Mouse (Mus musculus) stomach, postnatal 0 days (tissue): Measurements from ENCODE around the gene Srbd1. TPM values are rescaled to one million over a fixed set of nuclear protein-coding genes. Genes with fewer than 3 reads are reported as not detected.

Experiments
- ATAC-seq: fragments of 200-750 bp; cut with Nextera tagmentation; 2 replicates; pipeline ENCODE4 v1.8.0; 2017; ENCODE audit not compliant: low FRiP score, low TSS enrichment
- DNase-seq: peaks from one replicate; pipeline ENCODE4 v3.0.0-alpha.2; 2016; ENCODE audit warnings: low spot score
- H3K27ac ChIP-seq: fragments of 300-500 bp; sonication (generic); replicated peaks from 2 replicates; pipeline ENCODE4 v1.5.1; 2014; ENCODE audit warnings: mild to moderate bottlenecking, control low read depth
- H3K27me3 ChIP-seq: fragments of 300-500 bp; sonication (generic); 2 replicates; pipeline ENCODE4 v1.6.1; 2014; ENCODE audit warnings: low read length; ENCODE audit not compliant: control insufficient read depth, insufficient read depth
- H3K36me3 ChIP-seq: fragments of 300-500 bp; sonication (generic); 2 replicates; pipeline ENCODE4 v1.6.1; 2014; ENCODE audit warnings: low read length, mixed read lengths; ENCODE audit not compliant: control insufficient read depth, insufficient read depth
- H3K4me1 ChIP-seq: fragments of 300-500 bp; sonication (generic); replicated peaks from 2 replicates; pipeline ENCODE4 v1.6.1; 2014; ENCODE audit warnings: antibody characterized with exemption; ENCODE audit not compliant: control insufficient read depth, insufficient read depth
- H3K4me2 ChIP-seq: fragments of 300-500 bp; sonication (generic); replicated peaks from 2 replicates; pipeline ENCODE4 v1.6.1; 2014; ENCODE audit warnings: low read depth, mild to moderate bottlenecking, control low read depth, moderate library complexity
- H3K4me3 ChIP-seq: fragments of 300-500 bp; sonication (generic); 2 replicates; pipeline ENCODE4 v1.5.1; 2014; ENCODE audit warnings: low read depth, low read length, control low read depth
- H3K9ac ChIP-seq: fragments of 300-500 bp; sonication (generic); 2 replicates; pipeline ENCODE4 v1.6.1; 2014; ENCODE audit warnings: mild to moderate bottlenecking, low read length, control low read depth, mixed read lengths
- H3K9me3 ChIP-seq: fragments of 300-500 bp; sonication (generic); 2 replicates; pipeline ENCODE4 v1.6.1; 2016; ENCODE audit warnings: low read length; ENCODE audit not compliant: control insufficient read depth
- CTCF ChIP-seq: IDR thresholded peaks from 2 replicates; pipeline ENCODE4 v1.5.1; 2016; ENCODE audit warnings: antibody characterized with exemption, low read depth, mild to moderate bottlenecking, moderate library complexity
- EP300 ChIP-seq: optimal IDR thresholded peaks from 2 replicates; pipeline ENCODE3; 2016; ENCODE audit warnings: antibody characterized with exemption
- WGBS: fragments of 180-500 bp; shearing (Covaris S2); extraction: QIAGEN DNeasy Blood & Tissue Kit; methylation state at CpG from one replicate; pipeline ENCODE4 v1.1.7; 2014; 5-methylcytosine and 5-hydroxymethylcytosine counted together
- polyA plus RNA-seq: library from polyadenylated mRNA; unstranded; fragments of >200 nt; fragmentation: Nextera tagmentation; extraction: Ambion mirVana; gene quantifications from 2 replicates; pipeline ENCODE4 v1.2.1, GENCODE M21; 2015

Srbd1 gene
- polyA plus RNA-seq, 1 experiment from 2014 or later = 4.4 TPM

- no peak for TF ChIP-seq EP300
- TF ChIP-seq CTCF = no peak
- no peak for ATAC-seq
- H3K27ac ChIP-seq = no peak overlapping the region
- no peaks in the 10 kb centered on the region for H3K36me3 ChIP-seq
- H3K4me3 ChIP-seq = no peak overlapping the region
- 71% methylated on average over 11 of the region's 11 CpGs for WGBS
- no peak for DNase-seq
- H3K4me1 ChIP-seq = no peaks in the 10 kb centered on the region
- no peaks in the 10 kb centered on the region for H3K27me3 ChIP-seq
- no peak overlapping the region for H3K4me2 ChIP-seq
- H3K9me3 ChIP-seq = no peaks in the 10 kb centered on the region
- H3K9ac ChIP-seq = no peak overlapping the region
Measured at GRCm38 (mm10) chr17:85985131-85985530, 159.8 kb downstream of the Srbd1 start.

GRCm38 (mm10) chr17:85982271-85982670 lies 162.7 kb downstream of the Srbd1 start:
- Histone ChIP-seq H3K9ac (no peak overlapping the region), H3K36me3 (no peaks in the 10 kb centered on the region), H3K27me3 (no peaks in the 10 kb centered on the region), H3K4me3 (no peak overlapping the region), H3K9me3 (no peaks in the 10 kb centered on the region), H3K4me2 (no peak overlapping the region), H3K4me1 (no peaks in the 10 kb centered on the region), H3K27ac (no peak overlapping the region)
- 96% methylated on average over 4 of the region's 4 CpGs for WGBS
- no peak for DNase-seq
- ATAC-seq = no peak
- TF ChIP-seq CTCF (no peak), EP300 (no peak)

- H3K36me3 ChIP-seq = no peaks in the 10 kb centered on the region
- no peak overlapping the region for H3K4me3 ChIP-seq
- no peak overlapping the region for H3K27ac ChIP-seq
- H3K9ac ChIP-seq = no peak overlapping the region
- TF ChIP-seq EP300 (no peak), CTCF (no peak)
- H3K9me3 ChIP-seq = no peaks in the 10 kb centered on the region
- 97% methylated on average over 3 of the region's 3 CpGs for WGBS
- H3K4me1 ChIP-seq = no peaks in the 10 kb centered on the region
- ATAC-seq (no peak), DNase-seq (no peak)
- no peak overlapping the region for H3K4me2 ChIP-seq
- no peaks in the 10 kb centered on the region for H3K27me3 ChIP-seq
Measured at GRCm38 (mm10) chr17:85981869-85982268, 163.1 kb downstream of the Srbd1 start.

DNA sequence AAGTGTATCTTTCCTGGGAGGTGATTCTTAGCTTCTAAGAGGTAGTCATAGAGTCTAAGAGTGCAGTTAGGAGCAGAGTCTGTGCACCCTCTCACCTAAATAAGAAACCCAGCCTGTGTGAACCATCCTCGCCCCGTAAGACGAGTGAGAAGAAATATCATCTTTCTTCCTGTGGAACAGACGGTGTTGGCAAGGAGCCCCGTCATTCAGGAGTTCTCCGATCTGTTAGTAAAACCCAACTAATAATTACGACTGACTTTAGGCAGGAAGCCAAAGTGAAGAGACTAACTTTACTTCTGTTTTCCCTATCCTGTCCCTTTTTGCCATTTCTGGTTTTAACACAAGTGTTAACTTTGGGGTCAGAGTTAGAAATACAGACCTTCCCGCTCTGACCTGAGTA lies 166.1 kb downstream of the Srbd1 start:
- DNase-seq (no peak), ATAC-seq (no peak)
- no peak overlapping the region for H3K9ac ChIP-seq
- H3K9me3 ChIP-seq = no peaks in the 10 kb centered on the region
- no peaks in the 10 kb centered on the region for H3K4me1 ChIP-seq
- no peak overlapping the region for H3K27ac ChIP-seq
- 54% methylated on average over 8 of the region's 8 CpGs for WGBS
- TF ChIP-seq CTCF = no peak
- no peak for TF ChIP-seq EP300
- no peaks in the 10 kb centered on the region for H3K36me3 ChIP-seq
- no peak overlapping the region for H3K4me2 ChIP-seq
- H3K27me3 ChIP-seq = no peaks in the 10 kb centered on the region
- no peak overlapping the region for H3K4me3 ChIP-seq

GRCm38 (mm10) chr17:85975077-85975476 lies 169.9 kb downstream of the Srbd1 start:
- Histone ChIP-seq H3K27ac (no peak overlapping the region), H3K9ac (no peak overlapping the region), H3K4me2 (no peak overlapping the region), H3K9me3 (no peaks in the 10 kb centered on the region), H3K4me1 (no peaks in the 10 kb centered on the region), H3K4me3 (no peak overlapping the region), H3K27me3 (no peaks in the 10 kb centered on the region), H3K36me3 (no peaks in the 10 kb centered on the region)
- 49% methylated on average over 5 of the region's 5 CpGs for WGBS
- DNase-seq (no peak), ATAC-seq (no peak)
- TF ChIP-seq CTCF (no peak), EP300 (no peak)

DNA sequence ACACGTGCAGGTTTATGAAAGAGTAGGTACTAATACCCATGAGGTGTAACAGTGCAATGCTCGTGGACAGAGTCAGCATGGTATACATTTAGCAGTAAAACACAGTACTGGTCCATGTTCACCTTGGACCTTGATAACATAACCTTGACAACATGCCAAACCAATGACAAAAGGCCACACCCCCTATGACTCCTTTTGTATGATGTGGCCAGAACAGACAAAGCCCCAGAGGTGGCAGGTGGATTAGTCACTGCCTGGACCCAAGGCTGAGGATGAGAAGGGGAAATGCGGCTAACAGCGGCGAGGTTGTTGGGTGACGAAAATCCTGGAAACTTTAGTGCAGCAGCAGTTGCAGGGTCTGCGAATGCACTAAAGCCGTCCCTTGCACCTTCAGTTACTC lies 170.4 kb downstream of the Srbd1 start:
- no peaks in the 10 kb centered on the region for H3K27me3 ChIP-seq
- 85% methylated on average over 8 of the region's 8 CpGs for WGBS
- DNase-seq (no peak), ATAC-seq (no peak)
- no peaks in the 10 kb centered on the region for H3K36me3 ChIP-seq
- H3K9me3 ChIP-seq = no peaks in the 10 kb centered on the region
- TF ChIP-seq CTCF = no peak
- TF ChIP-seq EP300 = no peak
- no peak overlapping the region for H3K4me2 ChIP-seq
- no peaks in the 10 kb centered on the region for H3K4me1 ChIP-seq
- no peak overlapping the region for H3K4me3 ChIP-seq
- H3K27ac ChIP-seq = no peak overlapping the region
- H3K9ac ChIP-seq = no peak overlapping the region
